Mouse (Mus musculus): ENCODE data around the gene Gorasp2.

Gorasp2 gene

DNA sequence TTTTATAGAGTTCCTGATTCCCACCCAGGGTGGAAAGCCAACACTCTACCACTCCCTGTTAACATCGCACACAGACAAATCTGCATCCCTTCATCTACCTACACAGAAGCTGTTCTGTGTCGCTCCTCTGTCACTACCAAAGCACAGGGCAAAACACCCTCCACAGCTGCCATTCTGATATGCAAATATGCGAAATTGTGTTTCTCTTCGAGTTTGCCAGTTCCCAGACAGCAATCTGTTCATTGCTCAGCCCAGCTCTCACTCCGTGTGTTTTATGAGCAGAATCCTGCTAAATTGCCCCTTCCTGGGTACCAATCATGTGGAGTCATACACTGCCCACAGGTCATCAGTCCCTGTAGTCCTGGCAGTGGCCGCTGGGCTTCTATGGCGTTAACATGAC lies 4.3 kb upstream of the Gorasp2 start:
- DNase-seq (ENCODE audit: low read depth, low spot score), result no peak

DNA sequence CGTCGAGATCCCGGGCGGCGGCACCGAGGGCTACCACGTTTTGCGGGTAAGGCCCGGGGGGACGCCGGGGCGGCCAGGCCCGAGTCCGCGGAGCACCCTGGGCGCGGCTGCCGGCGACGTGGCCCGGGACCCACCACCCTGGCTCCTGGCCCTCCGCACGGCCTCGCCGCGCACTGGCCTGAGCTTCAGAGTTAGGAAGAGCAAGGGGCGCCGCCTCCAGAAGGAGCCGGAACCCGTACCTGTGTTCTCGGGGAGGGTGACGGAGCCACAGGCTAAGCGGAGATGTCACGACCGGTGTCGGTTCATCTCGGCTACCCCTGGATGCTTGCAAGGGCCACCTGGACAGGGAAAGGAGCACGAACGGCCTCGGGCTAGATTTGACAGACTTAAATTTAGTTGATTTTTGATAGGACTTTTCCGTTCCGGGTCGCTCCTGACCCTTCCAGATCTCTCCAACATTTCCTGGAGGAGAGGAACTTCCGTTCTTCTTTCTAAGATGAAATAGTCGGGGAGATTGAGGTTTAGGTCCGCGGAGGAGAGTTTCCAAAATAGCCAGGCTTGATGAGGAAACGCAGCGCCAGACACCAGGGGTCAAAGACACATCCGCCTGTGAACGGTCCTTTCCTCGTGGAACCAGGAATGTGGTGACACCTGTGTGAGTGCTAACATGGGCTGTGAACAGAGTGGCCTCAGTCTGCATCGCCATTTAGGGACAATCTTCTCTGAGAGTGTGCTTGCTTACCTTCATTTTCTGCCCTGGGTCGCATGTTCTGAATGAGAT lies 529 bp downstream of the Gorasp2 start, which contains the start of gene Gm26558:
TSS of gene Gm26558 (minus strand) at position 394 of the 781 bp plus-strand sequence.
- DNase-seq (ENCODE audit: low read depth, low spot score), result peak; percentile 24

DNA sequence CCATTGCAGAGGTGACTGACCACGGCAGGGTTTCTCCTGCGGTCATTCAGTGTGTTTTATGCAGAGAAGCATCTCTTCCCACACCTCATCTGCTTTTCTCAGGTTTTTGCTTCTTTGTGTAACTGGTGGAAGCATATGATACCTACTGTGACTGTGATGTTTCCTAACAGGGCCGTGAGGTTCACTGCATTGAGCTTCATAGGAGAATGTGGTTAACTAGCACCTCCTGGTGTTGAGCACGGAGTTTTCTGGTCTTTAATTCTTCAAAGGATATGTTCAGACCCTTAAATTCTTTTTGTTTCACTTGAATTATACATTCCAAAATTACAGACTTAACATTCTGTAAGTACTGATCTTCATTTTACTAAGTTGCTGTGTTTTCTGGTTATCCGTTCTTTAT lies 2.4 kb downstream of the Gorasp2 start:
- peak; percentile 44 for DNase-seq (ENCODE audit: low read depth, low spot score)

DNA sequence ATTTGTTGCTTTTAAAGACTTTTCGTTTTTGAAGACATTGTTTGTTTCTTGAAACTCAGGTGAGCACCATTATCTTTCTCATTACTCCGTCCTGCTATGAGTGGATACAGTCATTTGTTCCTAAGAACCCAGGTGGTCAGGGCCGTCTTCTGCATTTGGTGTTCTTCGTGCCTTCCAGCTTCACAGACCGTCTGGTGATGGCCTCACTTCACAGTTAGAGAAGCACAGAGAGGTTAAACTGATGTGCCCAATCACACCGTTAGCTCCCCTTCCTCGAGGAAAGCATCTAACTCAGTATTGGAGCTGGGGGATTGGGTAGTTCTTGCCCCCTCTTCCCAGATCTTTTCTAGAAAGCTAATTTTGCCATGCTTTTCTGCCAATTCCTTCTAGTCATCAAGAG lies 5.6 kb downstream of the Gorasp2 start:
- DNase-seq (ENCODE audit: low read depth, low spot score), result no peak

DNA sequence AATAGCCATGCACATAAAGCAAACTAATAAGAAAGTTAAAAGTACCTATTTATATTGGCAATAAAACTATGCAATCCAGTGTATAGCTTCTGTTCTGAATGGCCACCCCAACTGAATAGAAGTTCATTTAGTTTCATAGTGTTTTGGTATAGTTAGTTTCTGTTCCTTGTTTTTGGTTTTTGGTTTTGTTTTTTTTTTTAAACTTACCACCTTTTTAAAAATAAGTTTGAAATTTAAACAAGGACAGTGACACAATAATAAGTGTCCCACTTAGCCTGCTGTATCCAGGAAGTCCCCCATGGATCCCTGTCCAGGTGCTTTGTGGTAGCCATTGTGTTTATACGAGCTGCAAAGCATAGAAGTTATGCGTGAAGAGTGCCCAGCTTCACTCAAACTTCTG lies 7.9 kb downstream of the Gorasp2 start:
- no peak for DNase-seq (ENCODE audit: low read depth, low spot score)

DNA sequence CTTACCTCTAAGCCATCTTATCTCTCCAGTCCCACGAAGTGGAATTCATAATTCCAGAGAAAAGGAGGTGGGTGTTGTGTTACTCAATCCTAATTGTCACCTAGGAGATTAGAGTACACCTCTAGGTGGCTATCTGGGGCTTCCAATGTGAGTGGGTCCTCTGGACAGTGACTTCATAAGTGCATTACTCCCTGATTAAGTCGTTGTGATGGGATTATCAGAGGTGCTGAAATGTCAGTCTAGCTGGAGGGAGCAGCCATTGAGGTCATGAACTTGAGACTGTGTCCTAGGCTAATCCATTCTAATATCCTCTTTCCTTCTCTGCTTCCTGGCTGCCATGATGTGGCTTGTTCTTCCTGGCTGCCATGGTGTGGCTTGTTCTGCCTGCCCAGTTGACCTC lies 8.5 kb downstream of the Gorasp2 start:
- no peak for DNase-seq (ENCODE audit: low read depth, low spot score)

DNA sequence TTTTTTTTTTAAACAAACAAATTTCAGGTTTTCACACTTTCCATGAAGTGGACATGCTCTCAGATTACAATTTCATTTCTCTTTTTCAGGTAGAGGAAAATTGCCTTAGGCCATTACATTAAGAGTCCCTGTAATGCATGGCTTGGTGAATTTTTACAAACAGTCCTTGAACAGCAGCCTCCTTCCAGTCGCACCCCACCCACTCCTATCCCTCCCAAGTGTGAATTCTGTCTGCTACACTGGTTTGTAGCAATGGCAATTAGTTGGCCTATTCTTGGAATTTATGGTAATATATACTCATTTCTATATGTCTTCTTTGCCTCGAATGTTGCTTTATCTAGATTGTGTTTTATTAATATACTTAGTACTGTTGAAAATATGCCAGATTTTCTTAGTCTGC lies 11.1 kb downstream of the Gorasp2 start:
- no peak for DNase-seq (ENCODE audit: low read depth, low spot score)

DNA sequence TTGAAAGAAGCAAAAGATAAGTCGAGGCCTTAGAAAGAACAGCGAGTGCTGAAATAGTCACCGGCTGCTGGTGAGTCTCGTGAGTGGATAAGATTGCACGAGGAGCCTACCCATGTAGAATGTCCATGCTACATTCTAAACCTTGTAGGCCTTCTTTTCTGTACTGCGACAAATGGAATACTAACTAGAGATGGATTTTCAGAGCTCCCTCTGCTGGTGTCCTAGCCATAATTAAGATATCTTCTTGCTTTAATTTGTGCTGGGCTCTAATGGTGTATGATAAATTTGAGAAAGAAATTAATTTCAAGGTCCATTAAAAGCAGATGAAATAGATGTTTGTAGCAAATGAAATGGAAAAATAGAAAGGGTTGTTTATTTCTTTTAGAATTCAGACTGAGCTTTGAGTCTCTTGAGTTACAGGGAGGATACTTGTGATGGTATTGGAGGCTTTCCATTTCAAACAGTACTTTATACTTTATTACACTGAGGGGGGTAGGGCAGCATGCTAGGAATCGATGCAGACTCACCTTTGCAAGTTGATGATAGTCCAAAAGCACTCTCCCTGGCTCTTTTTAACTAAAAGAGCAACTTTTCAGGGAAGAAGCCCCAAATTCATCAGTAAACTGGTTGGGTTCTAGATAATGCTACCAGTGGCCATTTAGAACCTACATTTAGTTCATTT lies 12.2 kb downstream of the Gorasp2 start:
- DNase-seq (ENCODE audit: low read depth, low spot score), result no peak

DNA sequence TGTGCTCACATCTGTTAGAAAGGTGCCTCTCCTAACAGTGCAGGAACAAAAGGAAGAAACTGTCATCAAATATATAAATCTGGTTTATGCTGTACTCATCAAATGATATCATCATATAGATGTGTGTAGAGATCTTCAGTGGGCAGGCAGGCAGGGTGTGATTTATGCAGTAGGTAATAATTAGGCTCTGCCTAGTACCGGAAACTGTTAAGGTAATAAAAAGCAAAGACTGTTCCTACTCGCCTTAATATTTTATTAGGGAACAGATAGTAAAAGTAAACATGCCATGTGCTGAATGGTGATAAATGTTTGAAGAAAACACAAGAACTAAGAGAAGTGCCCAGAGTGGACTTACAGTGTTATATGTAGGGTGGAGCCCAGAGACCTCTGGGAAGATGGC lies 20.9 kb downstream of the Gorasp2 start:
- DNase-seq (ENCODE audit: low read depth, low spot score), result no peak

DNA sequence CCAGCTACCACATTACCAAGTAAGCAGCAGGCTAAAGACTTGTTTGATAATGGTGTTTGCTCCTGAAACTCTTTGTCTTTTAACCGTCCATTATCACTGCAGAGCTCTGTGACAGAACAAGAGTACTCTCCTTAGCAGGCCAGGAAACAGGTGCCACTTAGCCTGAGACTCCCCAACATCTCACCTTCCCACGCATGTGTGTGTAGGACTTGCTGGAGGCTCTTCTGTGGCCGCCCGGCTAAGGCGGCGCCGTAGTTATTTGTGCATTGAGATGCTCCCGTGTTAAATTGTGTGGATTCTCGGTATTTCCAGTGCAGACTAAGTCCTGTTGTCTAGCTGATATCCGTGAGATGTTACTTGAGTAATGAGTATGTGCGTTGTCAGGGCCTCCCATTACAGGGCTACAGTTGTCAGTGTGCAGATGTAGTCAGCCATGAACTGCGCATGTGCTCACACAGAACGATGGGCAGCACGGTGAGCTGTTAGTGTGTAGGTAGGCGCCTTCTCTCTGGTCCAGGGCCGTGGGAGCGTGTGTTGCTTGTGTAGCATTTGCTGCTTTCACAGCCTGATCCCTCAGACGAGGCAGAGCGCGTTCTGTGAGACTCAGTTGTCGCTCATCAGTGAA lies 27.2 kb downstream of the Gorasp2 start:
- DNase-seq (ENCODE audit: low read depth, low spot score), result no peak

DNA sequence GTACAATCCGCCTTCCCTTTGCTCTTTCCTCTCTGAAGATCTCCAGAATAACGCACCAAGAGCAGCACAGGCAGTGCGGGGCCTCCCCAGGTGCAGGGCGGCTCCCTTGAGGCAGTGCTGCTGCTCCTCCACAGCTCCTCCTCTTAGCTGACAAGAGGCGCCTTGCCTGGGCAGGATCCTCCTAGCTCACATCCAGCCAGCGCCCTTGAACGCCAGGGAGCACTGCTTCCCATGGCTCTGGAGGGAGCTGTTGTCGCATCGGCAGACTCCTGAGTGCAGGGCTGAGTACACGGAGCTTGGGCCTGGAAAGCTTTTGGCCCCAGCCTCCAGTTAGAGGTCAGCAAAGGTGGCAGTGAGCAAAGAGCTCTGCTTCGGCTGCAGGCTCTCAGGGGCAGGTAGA lies 28.8 kb downstream of the Gorasp2 start:
- DNase-seq (ENCODE audit: low read depth, low spot score), result peak; percentile 81

DNA sequence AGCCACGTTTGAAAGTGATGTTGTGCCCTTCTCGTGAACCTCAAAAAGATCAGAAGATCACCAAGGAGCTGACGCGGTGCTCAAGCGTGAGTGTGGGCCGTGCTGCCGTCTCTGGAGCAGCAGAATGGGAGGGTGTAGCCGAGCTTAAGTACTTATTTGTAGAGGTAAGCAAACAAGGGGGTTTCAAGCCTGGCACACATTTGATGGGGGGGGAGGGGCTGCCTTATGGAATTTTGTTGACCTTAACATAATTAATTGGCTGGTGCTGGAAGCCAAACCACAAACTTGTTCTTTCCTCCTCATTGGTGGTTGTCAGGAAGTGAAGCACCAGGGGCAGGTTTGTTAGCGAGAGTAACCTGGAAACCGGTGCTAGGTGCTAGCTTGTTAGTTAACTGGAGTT lies 34.3 kb downstream of the Gorasp2 start:
- no peak for DNase-seq (ENCODE audit: low read depth, low spot score)

DNA sequence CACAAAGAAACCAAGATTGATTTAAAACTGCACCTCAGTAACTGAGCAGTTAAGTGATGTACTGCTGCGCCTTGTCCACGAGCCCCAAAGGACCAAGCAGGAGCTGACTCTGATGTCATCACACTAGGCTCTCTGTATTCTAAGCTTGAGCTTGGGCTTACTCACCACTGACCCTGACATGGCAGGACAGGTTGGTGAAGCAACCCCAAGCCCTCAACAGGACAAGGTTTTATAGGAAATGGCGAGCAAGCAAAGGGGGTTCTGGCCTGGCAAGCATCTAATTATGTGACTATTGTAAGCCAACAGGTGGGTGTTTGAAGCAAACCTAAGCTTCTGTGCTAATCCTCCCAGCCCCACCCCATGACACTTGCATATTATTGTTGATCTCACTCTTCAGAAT lies 39.5 kb downstream of the Gorasp2 start:
- no peak for DNase-seq (ENCODE audit: low read depth, low spot score)

DNA sequence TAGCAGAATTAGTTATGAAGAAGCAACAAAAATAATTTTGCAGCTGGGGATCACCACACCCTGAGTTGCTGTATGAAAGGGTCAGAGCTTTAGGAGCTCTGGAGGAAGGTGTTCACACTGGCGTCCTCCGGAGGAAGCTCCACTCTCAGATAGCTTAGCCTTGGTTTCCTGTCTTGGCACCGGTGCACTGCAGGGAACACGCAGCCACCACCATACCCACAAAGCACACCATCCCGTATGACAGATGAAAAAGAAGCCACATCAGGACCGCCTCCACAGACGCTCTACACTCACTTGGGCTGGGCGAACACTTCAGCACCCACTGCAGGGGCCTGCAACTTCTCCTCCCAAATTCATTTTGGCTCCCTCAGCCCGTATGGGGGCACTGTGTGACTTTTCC lies 40.2 kb downstream of the Gorasp2 start:
- DNase-seq (ENCODE audit: low read depth, low spot score), result no peak

DNA sequence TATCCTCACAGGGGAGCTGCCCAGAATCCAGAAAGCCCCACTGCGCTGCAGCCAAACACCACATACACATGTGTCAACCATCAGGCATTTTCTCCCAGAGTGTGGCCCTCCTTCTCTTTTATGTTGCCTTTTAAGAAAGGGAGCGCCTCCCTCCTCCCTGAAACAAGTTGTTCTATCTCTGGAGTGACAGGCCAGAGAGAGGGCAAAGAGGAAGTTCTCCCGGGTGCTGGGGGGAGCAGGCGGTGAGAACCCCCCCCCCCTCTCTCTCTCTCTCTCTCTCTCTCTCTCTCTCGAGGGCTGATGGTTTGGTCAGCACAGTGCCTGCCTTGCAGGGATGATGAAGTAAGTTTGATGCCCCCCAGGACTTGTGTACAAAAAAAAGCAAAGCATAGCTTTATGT lies 41.0 kb downstream of the Gorasp2 start:
- no peak for DNase-seq (ENCODE audit: low read depth, low spot score)

DNA sequence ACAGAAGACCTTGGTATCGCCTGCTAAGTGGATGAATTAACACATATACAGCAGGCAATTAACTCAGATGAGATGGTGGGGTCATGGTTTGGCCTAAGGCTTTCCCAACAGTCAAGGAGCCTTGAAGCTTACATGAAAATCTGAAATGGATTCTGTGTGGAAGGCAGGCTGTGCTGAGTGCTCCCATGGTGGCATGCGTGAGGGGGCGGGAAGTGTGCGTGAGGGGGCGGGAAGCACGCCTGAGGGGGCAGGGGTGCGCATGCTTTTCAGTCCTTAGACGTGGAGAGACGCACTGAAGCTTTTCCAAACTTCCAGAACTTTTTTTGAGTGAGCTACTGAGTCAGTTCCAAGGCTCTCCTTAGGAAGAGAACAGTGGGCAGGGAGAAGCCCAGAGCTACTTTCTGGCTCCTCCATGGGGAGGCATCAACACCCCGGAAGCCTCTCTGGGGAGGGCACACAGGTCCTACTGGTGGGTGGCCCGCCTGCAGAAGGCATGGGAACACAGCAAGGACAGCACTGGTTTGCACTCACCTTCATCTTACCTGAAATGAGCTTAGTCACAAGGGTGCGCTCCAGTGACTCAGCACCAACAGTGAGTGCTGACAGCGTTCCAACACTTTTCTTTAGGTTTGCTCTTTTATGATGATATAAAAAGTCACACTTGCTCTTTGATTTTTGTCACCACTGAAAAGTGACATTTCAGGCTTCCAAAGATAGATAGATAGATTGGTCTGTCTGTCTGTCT lies 47.8 kb downstream of the Gorasp2 start:
- DNase-seq (ENCODE audit: low read depth, low spot score), result no peak

DNA sequence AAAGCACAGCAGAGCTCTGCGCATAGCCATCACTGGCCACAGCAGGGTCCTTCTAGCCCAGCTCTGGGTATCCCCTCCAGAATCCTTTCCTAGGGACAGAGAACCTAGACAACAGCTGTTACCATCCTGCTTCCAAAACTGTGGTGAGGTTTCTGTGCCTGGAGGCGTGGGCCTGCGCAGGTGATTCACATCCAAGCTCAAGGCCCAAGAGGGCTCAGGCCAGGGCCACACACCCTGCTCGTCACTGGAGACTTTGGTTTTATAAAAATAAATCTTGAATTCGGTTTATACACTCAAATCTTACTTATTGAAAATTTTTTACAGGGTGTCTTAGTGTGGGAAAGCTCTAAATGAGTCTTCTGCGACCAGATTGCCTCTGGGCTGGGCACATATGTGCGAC lies 48.9 kb downstream of the Gorasp2 start:
- no peak for DNase-seq (ENCODE audit: low read depth, low spot score)

DNA sequence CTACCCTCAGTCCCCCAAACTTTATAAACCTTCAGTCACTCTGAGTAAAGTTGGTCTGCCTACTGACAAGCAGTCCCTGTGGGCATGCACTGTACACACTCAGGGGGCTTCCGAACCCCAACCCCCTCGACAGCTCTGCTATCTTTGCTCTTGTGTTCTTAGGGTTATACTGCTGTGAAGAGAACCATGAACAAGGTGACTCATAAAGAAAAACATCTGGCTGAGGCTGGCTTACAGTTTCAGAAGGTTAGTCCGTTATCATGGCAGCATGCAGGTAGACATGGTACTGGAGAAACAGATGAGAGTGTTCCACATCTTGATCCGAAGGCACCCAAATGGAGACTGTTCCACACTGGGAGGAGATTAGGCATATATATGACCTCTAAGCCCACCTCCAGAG lies 49.5 kb downstream of the Gorasp2 start:
- DNase-seq (ENCODE audit: low read depth, low spot score), result no peak

DNA sequence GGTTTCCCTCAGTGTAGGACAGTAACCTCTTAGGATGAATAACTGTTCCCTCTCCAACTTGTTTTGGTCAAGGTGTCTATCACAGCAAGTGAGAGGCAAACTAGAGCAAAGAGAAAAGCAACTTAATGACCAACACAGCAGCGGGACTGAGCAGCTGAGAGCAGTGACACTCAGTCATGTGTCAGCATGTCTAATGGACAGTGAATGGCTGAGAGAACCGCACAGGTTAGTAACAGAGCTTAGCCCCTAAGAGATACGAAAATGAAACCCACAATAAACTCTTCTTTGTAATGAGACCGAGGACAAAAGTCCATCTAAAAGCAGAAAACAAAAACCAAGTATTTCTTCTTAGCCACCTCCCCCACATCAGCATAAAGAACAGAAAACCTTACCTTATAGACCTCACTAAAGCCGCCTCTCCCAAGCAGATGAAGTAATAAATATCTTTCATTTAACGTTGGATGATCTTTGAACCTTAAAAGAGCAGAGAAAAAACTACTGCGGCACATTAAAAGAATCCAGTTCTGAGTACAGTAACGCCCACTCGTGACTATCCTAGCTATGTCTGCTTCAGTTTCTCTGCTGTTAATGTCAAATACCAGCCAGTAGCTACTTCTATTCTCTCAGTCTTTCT lies 62.4 kb downstream of the Gorasp2 start:
- DNase-seq (ENCODE audit: low read depth, low spot score), result no peak

DNA sequence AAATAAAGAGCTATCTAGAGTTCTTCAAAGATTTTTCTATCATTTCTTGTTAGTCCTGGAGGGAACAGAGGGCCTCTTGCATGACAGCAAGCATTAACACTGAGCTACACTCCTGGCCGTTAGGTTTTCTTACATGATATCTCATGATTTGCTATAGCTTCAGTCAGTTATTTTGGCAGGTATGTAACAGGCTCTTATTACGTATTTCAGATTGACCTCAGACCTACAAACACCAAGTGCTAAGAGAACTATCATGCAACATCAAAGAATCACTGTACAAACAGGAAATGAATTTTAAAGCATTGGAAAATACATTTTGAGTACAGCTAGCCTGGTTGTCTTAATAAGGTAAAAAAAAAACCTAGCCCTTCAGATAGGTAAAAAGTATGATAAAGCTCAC lies 65.7 kb downstream of the Gorasp2 start:
- no peak for DNase-seq (ENCODE audit: low read depth, low spot score)

DNA sequence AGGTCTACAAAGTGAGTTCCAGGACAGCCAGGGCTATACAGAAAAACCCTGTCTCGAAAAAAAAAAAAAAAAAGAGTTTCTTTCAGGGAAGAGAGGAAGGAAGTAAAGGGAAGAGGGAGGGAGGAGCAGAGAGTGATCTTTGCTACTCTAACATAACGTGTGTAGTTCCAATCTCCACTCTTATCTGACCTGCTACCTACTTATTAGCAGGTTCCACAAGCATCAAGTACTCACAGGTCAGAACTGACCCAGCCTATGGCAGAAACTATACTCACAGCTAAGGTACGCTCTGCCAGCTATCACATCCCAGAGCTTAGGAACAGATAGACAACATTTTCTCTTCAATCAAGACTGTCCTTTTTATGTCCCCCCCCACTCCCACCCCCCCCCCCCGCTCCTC lies 74.2 kb downstream of the Gorasp2 start:
- DNase-seq (ENCODE audit: low read depth, low spot score), result no peak

DNA sequence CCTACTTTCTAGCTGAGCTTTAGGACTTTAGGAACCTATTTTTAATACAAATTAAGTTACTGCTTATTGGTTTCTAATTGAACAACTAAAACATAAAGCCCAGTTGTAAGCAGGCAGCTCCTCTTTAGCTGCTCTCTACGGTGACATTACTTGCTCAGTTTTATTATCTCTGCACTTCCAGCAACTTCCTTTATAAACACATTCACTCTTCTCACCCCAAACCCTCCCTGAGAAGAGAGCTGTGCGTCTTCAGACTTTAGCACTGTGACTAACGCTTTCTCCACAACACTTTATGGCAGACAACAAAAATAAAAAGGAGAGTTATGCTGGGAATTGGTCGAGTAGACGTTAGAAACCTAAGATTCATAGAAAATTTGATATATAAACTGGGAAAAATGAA lies 74.6 kb downstream of the Gorasp2 start:
- DNase-seq (ENCODE audit: low read depth, low spot score), result no peak

All from ES-CJ7 (cell line).